Mouse (Mus musculus): ENCODE measurements around the gene Dcaf12. TPM values are rescaled to one million over a fixed set of nuclear protein-coding genes. Genes with fewer than 3 reads are reported as not detected.

Dcaf12 gene
- polyA plus RNA-seq, 1 experiment from 2014 or later: 54.2 TPM

GRCm38 (mm10) chr4:41318267-41318666 lies 3.6 kb upstream of the Dcaf12 start:
- ATAC-seq (replicated peaks; ENCODE audit: extremely low read depth, insufficient read depth, low FRiP score): no peak
- H3K9me3 ChIP-seq (replicated peaks; ENCODE audit: control insufficient read depth, low read length): no peaks in the 10 kb centered on the region
- H3K9ac ChIP-seq (ENCODE audit: low read length): no peak overlapping the region
- no peaks in the 10 kb centered on the region for H3K36me3 ChIP-seq (ENCODE audit: control insufficient read depth, insufficient read depth)
- WGBS: 73% methylated on average over 5 of the region's 5 CpGs
- H3K4me3 ChIP-seq (ENCODE audit: low read length): no peak overlapping the region
- H3K27me3 ChIP-seq (ENCODE audit: control insufficient read depth, insufficient read depth, low read length): no peaks in the 10 kb centered on the region
- H3K4me1 ChIP-seq (ENCODE audit: control insufficient read depth, insufficient read depth, low read length): peaks cover 8% of the 10 kb centered on the region
- no peak overlapping the region for H3K27ac ChIP-seq (ENCODE audit: low read length)
- no peak overlapping the region for H3K4me2 ChIP-seq (ENCODE audit: low read depth, low read length)

GRCm38 (mm10) chr4:41315173-41315572 lies 484 bp upstream of the Dcaf12 start:
- H3K9ac ChIP-seq (ENCODE audit: low read length): peak overlapping the region; percentile 65
- no peaks in the 10 kb centered on the region for H3K9me3 ChIP-seq (replicated peaks; ENCODE audit: control insufficient read depth, low read length)
- ATAC-seq (replicated peaks; ENCODE audit: extremely low read depth, insufficient read depth, low FRiP score): no peak
- H3K4me3 ChIP-seq (ENCODE audit: low read length): peak overlapping the region; percentile 89
- peak overlapping the region; percentile 79 for H3K4me2 ChIP-seq (ENCODE audit: low read depth, low read length)
- peak overlapping the region; percentile 96 for H3K27ac ChIP-seq (ENCODE audit: low read length)
- H3K36me3 ChIP-seq (ENCODE audit: control insufficient read depth, insufficient read depth): peaks cover 16% of the 10 kb centered on the region
- no peaks in the 10 kb centered on the region for H3K27me3 ChIP-seq (ENCODE audit: control insufficient read depth, insufficient read depth, low read length)
- WGBS: 45% methylated on average over 8 of the region's 8 CpGs
- peaks cover 20% of the 10 kb centered on the region for H3K4me1 ChIP-seq (ENCODE audit: control insufficient read depth, insufficient read depth, low read length)

GRCm38 (mm10) chr4:41313722-41314121 lies 967 bp downstream of the Dcaf12 start:
- peak overlapping the region; percentile 79 for H3K4me2 ChIP-seq (ENCODE audit: low read depth, low read length)
- ATAC-seq (replicated peaks; ENCODE audit: extremely low read depth, insufficient read depth, low FRiP score): no peak
- peak overlapping the region; percentile 89 for H3K4me3 ChIP-seq (ENCODE audit: low read length)
- H3K4me1 ChIP-seq (ENCODE audit: control insufficient read depth, insufficient read depth, low read length): peaks cover 20% of the 10 kb centered on the region
- H3K27me3 ChIP-seq (ENCODE audit: control insufficient read depth, insufficient read depth, low read length): no peaks in the 10 kb centered on the region
- H3K36me3 ChIP-seq (ENCODE audit: control insufficient read depth, insufficient read depth): peaks cover 28% of the 10 kb centered on the region
- peak overlapping the region; percentile 89 for H3K9ac ChIP-seq (ENCODE audit: low read length)
- peak overlapping the region; percentile 96 for H3K27ac ChIP-seq (ENCODE audit: low read length)
- WGBS: 11% methylated on average over 14 of the region's 14 CpGs
- no peaks in the 10 kb centered on the region for H3K9me3 ChIP-seq (replicated peaks; ENCODE audit: control insufficient read depth, low read length)

DNA sequence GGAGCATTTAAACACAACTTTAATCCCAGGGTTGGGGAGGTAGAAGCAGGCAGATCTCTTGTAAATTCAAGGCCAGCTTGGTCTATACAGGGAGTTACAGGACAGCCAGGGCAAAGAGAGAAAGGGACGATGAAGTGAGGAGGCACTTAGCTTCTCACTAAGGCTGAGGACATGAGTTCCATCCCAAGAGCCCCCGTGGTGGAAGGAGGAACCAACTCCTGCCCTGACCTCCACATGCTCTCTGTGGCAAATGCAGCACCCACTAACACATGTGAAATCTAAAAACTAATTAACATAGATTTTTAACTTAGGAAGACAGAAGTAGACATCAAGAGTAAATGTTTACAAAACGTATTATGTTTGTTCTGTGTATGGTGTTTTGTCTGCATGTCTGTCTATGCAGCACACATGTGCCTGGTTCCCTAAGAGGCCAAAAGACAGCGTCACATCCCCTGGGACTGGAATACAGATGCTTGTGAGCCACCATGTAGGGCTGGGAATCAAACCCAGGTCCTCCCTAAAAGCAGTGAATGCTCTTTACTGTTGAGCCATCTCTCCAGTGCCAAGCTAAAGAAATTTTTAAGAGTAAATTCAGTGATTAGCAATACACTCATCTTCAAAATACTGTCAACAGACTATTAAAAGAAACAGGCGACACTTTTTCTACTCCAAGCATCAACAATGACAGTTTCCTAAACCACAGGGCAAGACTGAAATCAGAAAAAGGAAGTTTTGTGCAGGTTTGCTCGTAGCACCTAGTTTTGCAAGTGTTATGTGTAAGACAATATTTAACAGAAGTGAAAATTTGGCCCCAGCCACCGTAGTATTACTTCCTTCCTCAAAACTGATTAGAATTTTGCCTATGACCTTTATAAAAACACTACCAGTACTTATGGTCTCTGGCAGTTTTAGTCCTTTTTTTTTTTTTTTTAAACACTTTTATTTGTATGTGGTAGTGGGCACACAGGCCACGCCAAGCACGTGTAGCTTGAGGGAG lies 3.8 kb downstream of the Dcaf12 start:
- H3K27ac ChIP-seq (ENCODE audit: low read length): no peak overlapping the region
- H3K9me3 ChIP-seq (replicated peaks; ENCODE audit: control insufficient read depth, low read length): no peaks in the 10 kb centered on the region
- no peak overlapping the region for H3K4me3 ChIP-seq (ENCODE audit: low read length)
- no peak overlapping the region for H3K9ac ChIP-seq (ENCODE audit: low read length)
- peaks cover 28% of the 10 kb centered on the region for H3K36me3 ChIP-seq (ENCODE audit: control insufficient read depth, insufficient read depth)
- H3K4me2 ChIP-seq (ENCODE audit: low read depth, low read length): no peak overlapping the region
- 87% methylated on average over 9 of the region's 9 CpGs for WGBS
- peaks cover 22% of the 10 kb centered on the region for H3K4me1 ChIP-seq (ENCODE audit: control insufficient read depth, insufficient read depth, low read length)
- no peak for ATAC-seq (replicated peaks; ENCODE audit: extremely low read depth, insufficient read depth, low FRiP score)
- no peaks in the 10 kb centered on the region for H3K27me3 ChIP-seq (ENCODE audit: control insufficient read depth, insufficient read depth, low read length)

GRCm38 (mm10) chr4:41307406-41307805 lies 7.3 kb downstream of the Dcaf12 start:
- Histone ChIP-seq H3K27me3 (ENCODE audit: control insufficient read depth, insufficient read depth, low read length) (no peaks in the 10 kb centered on the region), H3K36me3 (ENCODE audit: control insufficient read depth, insufficient read depth) (peaks cover 32% of the 10 kb centered on the region)
- WGBS: 86% methylated on average over 6 of the region's 6 CpGs

DNA sequence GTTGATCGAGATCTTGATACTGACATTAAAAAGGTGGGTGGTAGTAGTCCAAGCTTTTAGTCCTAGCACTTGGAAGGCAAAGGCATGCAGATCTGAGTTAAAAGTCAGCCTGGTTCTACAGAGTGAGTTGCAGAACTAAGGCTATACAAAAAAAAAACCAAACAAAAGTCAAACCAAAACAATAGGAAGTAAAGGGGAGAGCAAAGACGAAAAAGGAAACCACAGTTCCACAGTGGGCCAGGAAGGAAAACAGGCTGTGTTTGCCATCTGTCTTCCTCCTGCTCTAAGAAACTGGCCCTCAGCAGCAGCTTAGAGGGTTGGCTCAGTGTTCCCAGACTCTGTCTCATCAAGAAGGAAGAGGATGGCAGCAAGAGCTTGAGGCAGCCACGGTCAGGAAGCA lies 10.4 kb downstream of the Dcaf12 start:
- no peak overlapping the region for H3K27ac ChIP-seq (ENCODE audit: low read length)
- peaks cover 2% of the 10 kb centered on the region; the same call in 1 of the 2 replicates for H3K4me1 ChIP-seq (ENCODE audit: control insufficient read depth, insufficient read depth, low read length)
- no peaks in the 10 kb centered on the region for H3K9me3 ChIP-seq (replicated peaks; ENCODE audit: control insufficient read depth, low read length)
- peaks cover 40% of the 10 kb centered on the region for H3K36me3 ChIP-seq (ENCODE audit: control insufficient read depth, insufficient read depth)
- no peak overlapping the region for H3K4me3 ChIP-seq (ENCODE audit: low read length)
- no peak overlapping the region for H3K9ac ChIP-seq (ENCODE audit: low read length)
- no peak overlapping the region for H3K4me2 ChIP-seq (ENCODE audit: low read depth, low read length)
- no peak for ATAC-seq (replicated peaks; ENCODE audit: extremely low read depth, insufficient read depth, low FRiP score)
- WGBS: 46% methylated on average over 3 of the region's 3 CpGs
- no peaks in the 10 kb centered on the region for H3K27me3 ChIP-seq (ENCODE audit: control insufficient read depth, insufficient read depth, low read length)

More at GRCm38 (mm10) chr4:41307406-41307805, 7.3 kb downstream of the Dcaf12 start:
- Histone ChIP-seq H3K27ac (ENCODE audit: low read length) (no peak overlapping the region), H3K4me2 (ENCODE audit: low read depth, low read length) (no peak overlapping the region), H3K4me1 (ENCODE audit: control insufficient read depth, insufficient read depth, low read length) (peaks cover 7% of the 10 kb centered on the region), H3K9ac (ENCODE audit: low read length) (no peak overlapping the region), H3K4me3 (ENCODE audit: low read length) (no peak overlapping the region), H3K9me3 (replicated peaks; ENCODE audit: control insufficient read depth, low read length) (no peaks in the 10 kb centered on the region)
- ATAC-seq (replicated peaks; ENCODE audit: extremely low read depth, insufficient read depth, low FRiP score): no peak

- Histone ChIP-seq H3K9me3 (replicated peaks; ENCODE audit: control insufficient read depth, low read length) (no peaks in the 10 kb centered on the region), H3K4me2 (ENCODE audit: low read depth, low read length) (no peak overlapping the region), H3K36me3 (ENCODE audit: control insufficient read depth, insufficient read depth) (peaks cover 39% of the 10 kb centered on the region), H3K4me3 (ENCODE audit: low read length) (no peak overlapping the region), H3K9ac (ENCODE audit: low read length) (no peak overlapping the region), H3K4me1 (ENCODE audit: control insufficient read depth, insufficient read depth, low read length) (peaks cover 2% of the 10 kb centered on the region; the same call in 1 of the 2 replicates), H3K27ac (ENCODE audit: low read length) (no peak overlapping the region), H3K27me3 (ENCODE audit: control insufficient read depth, insufficient read depth, low read length) (no peaks in the 10 kb centered on the region)
- 91% methylated on average over 7 of the region's 7 CpGs for WGBS
- ATAC-seq (replicated peaks; ENCODE audit: extremely low read depth, insufficient read depth, low FRiP score): no peak
Measured at GRCm38 (mm10) chr4:41303671-41304070, 11.0 kb downstream of the Dcaf12 start.

DNA sequence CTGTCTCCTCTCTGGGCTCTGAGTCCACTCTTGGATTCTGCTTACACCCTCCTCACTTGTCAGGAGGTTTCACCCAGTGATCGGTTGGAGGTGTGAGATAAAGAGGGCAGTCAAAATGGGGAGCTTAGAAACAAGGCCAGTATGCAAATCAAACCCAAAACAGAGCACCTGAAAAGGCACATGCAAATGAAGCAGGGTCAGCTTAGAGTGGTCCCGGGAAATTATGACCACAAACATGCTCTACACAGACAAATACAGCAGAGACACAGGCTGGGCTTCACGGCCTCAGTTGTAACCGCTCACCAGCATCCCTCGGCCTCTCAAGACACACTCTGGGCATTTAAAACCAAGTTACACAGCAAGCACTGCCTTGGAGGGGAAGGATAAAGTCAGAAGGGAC lies 15.7 kb downstream of the Dcaf12 start:
- Histone ChIP-seq H3K36me3 (ENCODE audit: control insufficient read depth, insufficient read depth) (peaks cover 69% of the 10 kb centered on the region), H3K4me3 (ENCODE audit: low read length) (no peak overlapping the region), H3K4me2 (ENCODE audit: low read depth, low read length) (no peak overlapping the region), H3K27ac (ENCODE audit: low read length) (no peak overlapping the region), H3K9ac (ENCODE audit: low read length) (no peak overlapping the region), H3K27me3 (ENCODE audit: control insufficient read depth, insufficient read depth, low read length) (no peaks in the 10 kb centered on the region), H3K4me1 (ENCODE audit: control insufficient read depth, insufficient read depth, low read length) (no peaks in the 10 kb centered on the region), H3K9me3 (replicated peaks; ENCODE audit: control insufficient read depth, low read length) (no peaks in the 10 kb centered on the region)
- 92% methylated on average over 5 of the region's 5 CpGs for WGBS
- no peak for ATAC-seq (replicated peaks; ENCODE audit: extremely low read depth, insufficient read depth, low FRiP score)

DNA sequence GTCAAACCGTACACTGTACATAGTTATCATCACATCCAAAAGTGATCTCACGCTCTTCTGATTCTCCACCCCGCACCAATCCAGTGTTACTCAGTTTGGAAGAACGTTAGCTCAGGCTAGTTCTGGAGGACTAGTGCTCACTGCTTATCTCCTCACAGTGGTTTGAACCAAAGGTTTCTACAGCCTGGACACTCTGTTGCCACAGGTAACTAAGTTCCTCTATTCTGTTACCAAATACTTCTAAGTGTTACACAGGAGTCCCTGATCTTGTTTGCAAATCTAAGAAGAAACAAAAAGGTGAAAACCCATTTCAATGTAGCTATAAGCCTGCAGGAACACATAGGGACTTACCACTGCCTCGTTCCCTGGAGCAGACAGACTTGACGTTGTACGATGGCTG lies 18.7 kb downstream of the Dcaf12 start:
- no peak overlapping the region for H3K27ac ChIP-seq (ENCODE audit: low read length)
- no peak overlapping the region for H3K4me2 ChIP-seq (ENCODE audit: low read depth, low read length)
- no peak overlapping the region for H3K9ac ChIP-seq (ENCODE audit: low read length)
- no peaks in the 10 kb centered on the region for H3K4me1 ChIP-seq (ENCODE audit: control insufficient read depth, insufficient read depth, low read length)
- no peak overlapping the region for H3K4me3 ChIP-seq (ENCODE audit: low read length)
- no peaks in the 10 kb centered on the region for H3K27me3 ChIP-seq (ENCODE audit: control insufficient read depth, insufficient read depth, low read length)
- H3K36me3 ChIP-seq (ENCODE audit: control insufficient read depth, insufficient read depth): peaks cover 70% of the 10 kb centered on the region
- no peak for ATAC-seq (replicated peaks; ENCODE audit: extremely low read depth, insufficient read depth, low FRiP score)
- WGBS: 93% methylated on average over 7 of the region's 7 CpGs
- no peaks in the 10 kb centered on the region for H3K9me3 ChIP-seq (replicated peaks; ENCODE audit: control insufficient read depth, low read length)
